Mouse (Mus musculus): ENCODE results near the gene Ntrk3. TPM values are rescaled to one million over a fixed set of nuclear protein-coding genes. Genes with fewer than 3 reads are reported as not detected.

Ntrk3 gene
- total RNA-seq (2014; rRNA removed) (0.09 and 0.27 TPM in 2 replicates), polyA plus RNA-seq (2012; rRNA removed) (0.20 and 0.38 TPM in 2 replicates)

DNA sequence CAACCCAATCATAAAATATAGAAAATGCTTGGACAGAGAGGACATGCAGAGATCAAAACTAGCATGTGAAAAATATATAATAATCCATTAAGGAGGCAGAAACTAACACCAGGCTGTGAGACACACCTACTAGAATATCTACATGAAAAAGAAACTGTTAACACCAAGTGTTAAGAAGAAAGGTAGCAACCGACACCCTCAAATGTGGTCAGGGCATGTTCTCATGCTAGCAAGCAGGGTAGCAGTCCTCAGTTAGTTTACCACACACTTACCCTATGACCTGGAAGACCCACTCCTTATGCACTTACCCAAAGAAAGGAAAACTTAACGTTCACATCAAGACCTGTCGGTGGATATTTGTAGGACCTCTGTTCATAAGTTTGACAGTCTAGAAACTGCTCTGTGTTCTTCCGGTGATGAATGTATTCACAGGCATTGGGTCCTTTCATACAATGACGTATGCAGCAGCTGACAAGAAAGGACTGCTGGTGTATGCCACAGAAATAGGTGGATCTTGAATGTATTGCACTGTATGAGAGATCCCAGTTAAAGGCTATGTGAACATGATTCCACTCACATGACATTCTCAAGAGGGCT, at the start of gene Ntrk3:
Gene Ntrk3 (minus strand): TSS at position 399 of the 597 bp plus-strand sequence.
- Histone ChIP-seq H3K9ac (ENCODE audit: low read depth, low read length) (no peak within 1 kb of the TSS), H3K36me3 (ENCODE audit: control insufficient read depth, insufficient read depth, low read length) (no peaks in the 10 kb centered on the region), H3K79me2 (ENCODE audit: control insufficient read depth, insufficient read depth, low read length) (no peaks in the 10 kb centered on the region), H3K4me1 (ENCODE audit: control insufficient read depth, insufficient read depth, low read length) (no peaks in the 10 kb centered on the region), H3K27me3 (ENCODE audit: control insufficient read depth, insufficient read depth, low read length) (no peaks in the 10 kb centered on the region), H3K4me3 (ENCODE audit: insufficient read depth, low read depth, low read length) (no peak within 1 kb of the TSS), H3K27ac (replicated peaks; ENCODE audit: insufficient read depth, low read depth, low read length) (no peak within 1 kb of the TSS)
- TF ChIP-seq POLR2A (IDR thresholded peaks at IDR 0.05; ENCODE audit: extremely low read depth, insufficient read depth, low read length) = no peak
- TF ChIP-seq CTCF (IDR thresholded peaks at IDR 0.05; ENCODE audit: low read depth, low read length) = no peak
- WGBS = 83% methylated on average over 5 of the region's 5 CpGs
- DNase-seq (ENCODE audit: extremely low read depth, low read depth, low spot score) = no peak

- 62% methylated on average over 5 of the region's 5 CpGs for WGBS
- H3K4me3 ChIP-seq (ENCODE audit: insufficient read depth, low read depth, low read length) = no peak overlapping the region
These were observed 48.1 kb upstream of the Ntrk3 start for GRCm38 (mm10) chr7:78785906-78786305.

DNA sequence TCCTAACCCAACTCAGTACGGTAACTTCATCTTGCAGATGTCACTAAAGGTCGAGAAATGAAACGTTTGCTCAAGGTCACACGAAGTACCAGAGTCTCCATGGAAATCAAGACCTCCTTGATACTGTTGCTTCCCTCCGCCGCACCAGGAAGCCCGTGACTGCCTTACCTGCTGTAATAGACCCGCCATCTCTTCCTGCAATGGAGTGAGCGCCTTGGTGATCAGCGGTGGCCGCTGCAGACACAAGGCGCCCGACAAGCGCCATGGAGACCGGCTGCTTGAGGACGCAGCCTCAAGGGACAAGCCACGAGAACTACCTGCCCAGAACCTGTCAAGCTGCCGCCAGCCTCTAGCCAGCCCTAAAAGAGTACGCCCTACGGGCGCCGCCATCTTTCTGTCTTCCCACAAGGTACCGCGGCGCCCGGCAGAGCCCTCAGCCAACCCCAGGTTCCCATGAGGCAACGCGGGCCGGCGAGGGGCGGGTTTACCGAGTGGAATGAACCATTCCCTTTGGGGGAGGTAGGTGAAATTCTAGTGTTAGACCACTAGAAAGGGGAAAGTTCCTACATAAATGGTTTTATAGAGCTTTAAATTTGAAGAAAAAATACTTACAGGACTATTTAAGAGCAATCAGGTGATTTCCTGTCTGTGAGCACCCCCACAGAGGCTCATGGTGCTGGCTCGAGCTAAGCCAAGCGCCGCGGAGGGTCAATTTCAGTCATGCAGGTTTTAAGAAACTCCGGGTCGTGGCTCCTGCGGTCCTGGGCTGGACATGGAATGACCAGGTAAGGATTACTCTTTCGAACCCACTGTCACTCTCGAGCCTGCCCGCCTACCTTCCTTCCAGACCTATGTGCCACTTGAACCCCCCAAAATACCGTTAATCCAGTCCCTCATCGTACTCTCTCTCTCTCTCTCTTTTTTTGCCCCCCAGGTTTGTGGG, 45.1 kb upstream of the Ntrk3 start, which contains the start of the genes Mrps11 and Mrpl46:
Gene Mrps11 (plus strand): TSS at position 481 of the 943 bp plus-strand sequence.
Gene Mrpl46 (minus strand): TSS at position 893 of the 943 bp plus-strand sequence.
- H3K4me1 ChIP-seq (ENCODE audit: control insufficient read depth, insufficient read depth, low read length) = no peaks in the 10 kb centered on the region
- peaks cover 12% of the 10 kb centered on the region for H3K36me3 ChIP-seq (ENCODE audit: control insufficient read depth, insufficient read depth, low read length)
- peak within 1 kb of the TSS; percentile 21 for H3K27ac ChIP-seq (replicated peaks; ENCODE audit: insufficient read depth, low read depth, low read length)
- H3K79me2 ChIP-seq (ENCODE audit: control insufficient read depth, insufficient read depth, low read length) = no peaks in the 10 kb centered on the region
- peak; percentile 75 for DNase-seq (ENCODE audit: extremely low read depth, low read depth, low spot score)
- H3K9ac ChIP-seq (ENCODE audit: low read depth, low read length) = peak within 1 kb of the TSS; percentile 86
- H3K27me3 ChIP-seq (ENCODE audit: control insufficient read depth, insufficient read depth, low read length) = no peaks in the 10 kb centered on the region
- H3K4me3 ChIP-seq (ENCODE audit: insufficient read depth, low read depth, low read length) = peak within 1 kb of the TSS; percentile 90
- TF ChIP-seq CTCF (IDR thresholded peaks at IDR 0.05; ENCODE audit: low read depth, low read length) (no peak), POLR2A (IDR thresholded peaks at IDR 0.05; ENCODE audit: extremely low read depth, insufficient read depth, low read length) (0 out of 2 replicates have a peak, but pooled peaks have one; percentile 36)
- WGBS = under 1% methylated on average over 44 of the region's 44 CpGs

More at GRCm38 (mm10) chr7:78785906-78786305, 48.1 kb upstream of the Ntrk3 start:
- TF ChIP-seq POLR2A (IDR thresholded peaks at IDR 0.05; ENCODE audit: extremely low read depth, insufficient read depth, low read length) (no peak), CTCF (IDR thresholded peaks at IDR 0.05; ENCODE audit: low read depth, low read length) (no peak)
- Histone ChIP-seq H3K79me2 (ENCODE audit: control insufficient read depth, insufficient read depth, low read length) (no peaks in the 10 kb centered on the region), H3K4me1 (ENCODE audit: control insufficient read depth, insufficient read depth, low read length) (no peaks in the 10 kb centered on the region), H3K27ac (replicated peaks; ENCODE audit: insufficient read depth, low read depth, low read length) (no peak overlapping the region), H3K36me3 (ENCODE audit: control insufficient read depth, insufficient read depth, low read length) (peaks cover 8% of the 10 kb centered on the region; the same call in 1 of the 2 replicates), H3K27me3 (ENCODE audit: control insufficient read depth, insufficient read depth, low read length) (no peaks in the 10 kb centered on the region), H3K9ac (ENCODE audit: low read depth, low read length) (no peak overlapping the region)
- DNase-seq (ENCODE audit: extremely low read depth, low read depth, low spot score) = no peak

DNA sequence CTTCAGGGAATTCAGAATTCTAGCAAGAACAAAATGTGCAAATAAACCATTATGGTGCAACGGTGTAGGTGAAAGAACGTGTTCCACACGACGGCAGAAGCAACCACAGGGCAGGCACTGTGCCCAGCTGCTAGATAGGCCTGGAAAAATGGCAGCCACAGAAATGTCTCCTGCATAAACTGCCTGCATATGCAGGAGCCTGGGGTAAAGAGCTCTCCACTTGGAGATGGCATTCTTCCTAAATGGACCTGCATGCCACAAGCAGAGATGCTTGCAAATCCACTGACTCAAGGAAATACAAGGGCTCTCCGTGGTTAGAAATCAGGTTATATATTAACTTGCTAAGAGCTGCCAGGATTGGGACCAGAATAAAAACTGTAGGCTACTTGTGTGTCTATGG, 40.9 kb upstream of the Ntrk3 start:
- Histone ChIP-seq H3K4me3 (ENCODE audit: insufficient read depth, low read depth, low read length) (no peak overlapping the region), H3K27ac (replicated peaks; ENCODE audit: insufficient read depth, low read depth, low read length) (no peak overlapping the region), H3K79me2 (ENCODE audit: control insufficient read depth, insufficient read depth, low read length) (no peaks in the 10 kb centered on the region), H3K4me1 (ENCODE audit: control insufficient read depth, insufficient read depth, low read length) (no peaks in the 10 kb centered on the region), H3K9ac (ENCODE audit: low read depth, low read length) (no peak overlapping the region), H3K27me3 (ENCODE audit: control insufficient read depth, insufficient read depth, low read length) (no peaks in the 10 kb centered on the region), H3K36me3 (ENCODE audit: control insufficient read depth, insufficient read depth, low read length) (peaks cover 35% of the 10 kb centered on the region)
- DNase-seq (ENCODE audit: extremely low read depth, low read depth, low spot score) = peak; percentile 9
- 48% methylated on average over 5 of the region's 5 CpGs for WGBS
- TF ChIP-seq POLR2A (IDR thresholded peaks at IDR 0.05; ENCODE audit: extremely low read depth, insufficient read depth, low read length) = no peak
- no peak for TF ChIP-seq CTCF (IDR thresholded peaks at IDR 0.05; ENCODE audit: low read depth, low read length)

GRCm38 (mm10) chr7:78770936-78771335, 33.1 kb upstream of the Ntrk3 start:
- H3K4me3 ChIP-seq (ENCODE audit: insufficient read depth, low read depth, low read length) = no peak overlapping the region
- TF ChIP-seq POLR2A (IDR thresholded peaks at IDR 0.05; ENCODE audit: extremely low read depth, insufficient read depth, low read length) (no peak), CTCF (IDR thresholded peaks at IDR 0.05; ENCODE audit: low read depth, low read length) (no peak)
- no peaks in the 10 kb centered on the region for H3K79me2 ChIP-seq (ENCODE audit: control insufficient read depth, insufficient read depth, low read length)
- peaks cover 13% of the 10 kb centered on the region for H3K36me3 ChIP-seq (ENCODE audit: control insufficient read depth, insufficient read depth, low read length)
- DNase-seq (ENCODE audit: extremely low read depth, low read depth, low spot score) = no peak
- H3K4me1 ChIP-seq (ENCODE audit: control insufficient read depth, insufficient read depth, low read length) = no peaks in the 10 kb centered on the region
- no peak overlapping the region for H3K27ac ChIP-seq (replicated peaks; ENCODE audit: insufficient read depth, low read depth, low read length)
- no peak overlapping the region for H3K9ac ChIP-seq (ENCODE audit: low read depth, low read length)
- H3K27me3 ChIP-seq (ENCODE audit: control insufficient read depth, insufficient read depth, low read length) = no peaks in the 10 kb centered on the region
- 93% methylated on average over 5 of the region's 5 CpGs for WGBS

All from liver, adult 2 months (tissue).